Mouse (Mus musculus) left cerebral cortex, adult 9 months (tissue): ENCODE measurements around the gene Smad9.
A peak's percentile ranks its signal among the peaks of the same experiment; 100 is the strongest.
"Not testable (repeated sequence)": the region's sequence is repeated elsewhere in the genome, so short reads cannot be mapped to it uniquely, and the experiment has no call there.

Experiments
- DNase-seq, 2 experiments: peaks; one replicate each; pipeline ENCODE4 v3.0.0; 2022; ENCODE audit warnings: low spot score in 2 of 2

Gene Smad9

DNA sequence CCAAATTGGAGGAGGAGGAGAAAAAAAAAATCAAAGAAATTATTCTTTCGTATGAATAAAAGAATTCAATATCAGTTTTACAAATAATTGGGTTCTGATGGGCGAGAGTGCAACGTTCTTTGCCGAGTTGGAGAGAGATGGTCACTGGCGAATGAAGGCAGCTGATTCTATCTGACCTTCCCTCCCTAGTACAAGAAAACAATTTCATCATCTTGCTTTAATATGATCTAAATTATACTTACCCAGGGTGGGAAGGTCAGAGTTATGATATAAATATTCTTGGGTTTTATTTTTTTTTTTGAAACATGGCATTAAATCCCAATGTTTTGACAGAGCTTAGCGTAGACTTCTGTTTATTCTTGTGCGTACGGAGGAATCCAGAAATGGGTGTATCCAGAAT, 2.1 kb downstream of the Smad9 start:
- no peak for DNase-seq

DNA sequence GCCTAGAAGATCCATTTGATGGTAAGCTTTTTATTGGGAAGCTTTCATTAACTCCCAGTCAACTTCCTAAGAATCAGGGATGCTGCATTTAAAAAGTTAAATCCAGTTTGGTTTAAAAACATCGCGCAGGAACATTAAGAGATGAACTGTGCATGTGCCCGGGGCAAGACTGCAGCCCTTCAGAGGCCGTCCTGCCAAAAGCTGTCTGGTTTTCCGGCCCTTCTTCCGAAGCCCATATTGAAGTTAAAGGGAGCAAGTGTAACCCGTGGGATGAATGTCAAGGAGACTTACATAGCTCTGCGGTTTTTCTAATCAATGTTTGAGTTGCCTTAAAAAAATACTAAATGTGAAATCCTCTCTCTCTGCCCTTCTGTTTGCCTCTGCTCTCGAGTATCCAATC, 3.8 kb downstream of the Smad9 start:
- DNase-seq: no peak

GRCm38 (mm10) chr3:54760321-54761115, 5.1 kb downstream of the Smad9 start:
- DNase-seq: no peak

GRCm38 (mm10) chr3:54761258-54761657, 5.9 kb downstream of the Smad9 start:
- no peak for DNase-seq

DNA sequence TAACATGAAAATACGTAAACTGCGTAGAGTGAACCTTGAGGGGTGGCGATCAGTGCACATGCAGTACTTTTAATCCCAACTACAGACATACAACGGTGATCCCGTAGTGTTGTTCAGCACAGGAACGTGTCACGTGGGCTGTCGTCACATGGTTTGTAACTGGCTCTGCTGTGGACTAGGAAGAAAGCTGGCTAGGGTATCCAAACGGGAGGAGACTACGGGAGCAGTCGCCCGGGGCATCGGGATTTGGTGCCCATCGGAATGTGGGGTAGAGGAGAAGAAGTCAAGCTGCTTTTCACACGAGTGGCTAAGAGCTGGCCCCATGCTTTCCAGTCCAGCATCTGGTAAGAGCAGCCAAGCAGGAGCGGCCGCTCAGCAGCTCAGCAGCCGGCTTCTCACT, 9.0 kb downstream of the Smad9 start:
- DNase-seq: peak in 1 of 2 experiments; percentile 34

DNA sequence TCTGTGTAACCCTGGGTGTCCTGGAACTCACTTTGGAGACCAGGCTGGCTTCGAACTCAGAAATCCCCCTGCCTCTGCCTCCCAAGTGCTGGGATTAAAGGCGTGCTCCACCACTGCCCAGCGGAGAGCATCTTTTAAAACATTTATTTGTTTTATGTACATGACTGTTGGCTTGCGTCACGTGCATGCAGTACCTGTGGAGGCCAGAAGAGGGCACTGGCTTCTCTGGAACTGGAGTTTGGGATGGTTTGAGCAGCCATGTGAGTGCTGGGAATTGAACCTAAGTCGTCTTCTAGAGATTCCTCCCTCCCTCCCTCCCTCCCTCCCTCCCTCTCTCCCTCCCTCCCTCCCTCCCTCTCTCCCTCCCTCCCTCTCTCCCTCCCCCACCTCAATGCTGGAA, 10.1 kb downstream of the Smad9 start:
- not testable (repeated sequence) for DNase-seq

DNA sequence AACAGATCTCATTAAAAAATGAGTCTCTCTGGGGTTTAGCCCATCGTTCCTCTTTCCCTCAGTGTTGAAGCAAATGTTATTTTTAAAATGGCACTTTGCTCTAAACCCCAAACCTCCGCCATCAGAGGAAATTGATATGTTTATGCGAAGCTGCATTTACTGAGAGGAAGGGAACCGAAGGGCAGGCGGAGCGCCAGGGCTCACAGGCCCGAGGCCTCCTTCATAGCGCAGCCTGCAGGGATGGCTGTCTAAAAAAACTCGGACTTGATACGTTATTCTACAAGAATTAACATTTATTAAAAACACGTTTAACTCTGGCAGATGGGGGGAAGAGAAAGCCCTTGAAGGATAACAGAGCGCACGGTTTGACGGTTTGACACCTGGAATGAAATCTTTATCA, 10.7 kb downstream of the Smad9 start:
- DNase-seq: no peak

DNA sequence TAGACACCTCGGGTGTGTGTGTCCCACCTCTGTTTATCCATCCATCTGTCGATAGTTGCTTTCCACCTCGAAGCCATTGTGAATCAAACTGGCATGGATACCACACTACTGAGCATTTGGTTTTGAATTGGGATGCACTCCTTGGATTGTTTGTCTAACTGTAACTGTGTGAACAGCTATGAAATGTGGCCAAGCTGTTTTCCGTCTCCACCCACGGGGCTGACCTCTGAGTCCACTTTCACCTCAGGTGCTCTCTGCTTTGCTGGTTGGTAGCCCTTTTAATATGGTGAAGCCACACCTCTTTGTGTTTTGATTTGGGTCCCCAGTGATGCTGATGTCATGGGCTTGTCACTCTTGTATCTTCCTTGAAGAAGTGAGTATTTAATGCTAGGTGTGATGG, 11.4 kb downstream of the Smad9 start:
- DNase-seq: no peak

DNA sequence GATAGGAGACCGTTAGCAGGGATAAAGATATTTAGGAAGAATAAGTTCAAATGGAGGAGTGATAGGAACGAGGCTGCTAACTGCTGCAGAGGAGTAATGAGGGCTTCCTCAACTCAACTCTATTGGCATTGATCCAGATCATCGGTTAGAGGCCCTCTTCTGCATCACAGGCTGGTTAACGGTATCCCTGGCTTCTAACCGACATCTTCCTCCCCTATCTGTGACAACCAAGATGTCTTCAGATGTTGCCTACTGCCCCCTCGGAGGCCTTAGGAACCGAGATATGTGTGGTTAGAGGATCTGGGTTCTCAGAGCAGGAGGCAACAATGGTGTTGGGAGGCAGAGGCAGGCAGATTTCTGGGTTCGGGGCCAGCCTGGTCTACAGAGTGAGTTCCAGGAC, 13.2 kb downstream of the Smad9 start:
- DNase-seq: no peak

DNA sequence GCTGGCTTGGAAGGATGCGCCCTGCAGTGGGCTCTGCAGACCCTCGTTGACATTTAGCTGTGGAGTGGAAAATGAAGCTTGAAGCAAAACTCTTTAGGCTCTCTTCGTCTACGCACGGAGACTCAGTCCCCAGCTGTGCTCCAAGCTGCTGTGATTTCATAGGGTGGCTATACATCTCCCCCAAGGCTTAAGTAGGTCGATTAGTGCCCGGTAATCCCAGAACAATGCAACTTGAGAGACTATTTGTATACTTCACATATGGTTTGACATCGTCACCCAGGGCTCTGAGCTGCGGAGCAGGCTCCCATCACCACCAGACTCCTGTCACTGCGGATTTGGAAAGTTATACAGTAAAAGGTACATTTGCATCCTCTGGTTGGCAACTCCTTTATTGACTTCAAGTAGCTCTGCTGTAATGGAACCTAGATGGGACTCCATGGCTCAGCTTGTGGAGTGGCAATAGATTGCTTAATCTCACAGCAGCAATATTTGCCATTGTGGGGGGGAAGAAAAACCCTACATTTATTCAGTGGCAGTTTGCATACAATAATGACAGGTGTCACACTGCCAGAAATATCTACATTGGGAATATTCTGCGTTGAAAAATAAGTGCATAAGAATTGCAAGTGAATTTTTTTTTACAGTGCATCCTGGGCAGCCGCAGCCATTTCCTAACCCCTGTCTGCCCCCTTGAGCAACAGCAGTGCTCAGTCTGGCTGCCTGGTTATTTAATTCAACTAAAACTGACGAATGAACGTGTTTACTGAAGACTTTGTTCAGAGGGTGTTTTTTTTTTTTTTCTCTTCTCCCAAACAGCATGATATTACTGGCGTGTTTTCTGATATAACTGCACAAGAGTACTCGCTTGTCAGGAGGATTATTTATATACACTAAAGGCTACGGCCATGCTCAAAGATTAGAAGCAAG, 14.2 kb downstream of the Smad9 start:
- no peak for DNase-seq

GRCm38 (mm10) chr3:54773613-54774012, 18.2 kb downstream of the Smad9 start:
- no peak for DNase-seq

- DNase-seq: no peak
Observed at GRCm38 (mm10) chr3:54775989-54776631, 20.7 kb downstream of the Smad9 start.

- no peak for DNase-seq
Observed at GRCm38 (mm10) chr3:54790601-54791000, 35.2 kb downstream of the Smad9 start.

- no peak for DNase-seq
Observed at GRCm38 (mm10) chr3:54791822-54792677, 36.7 kb downstream of the Smad9 start.

- DNase-seq: no peak
Observed at GRCm38 (mm10) chr3:54793762-54794161, 38.4 kb downstream of the Smad9 start.

GRCm38 (mm10) chr3:54795379-54795778, 40.0 kb downstream of the Smad9 start:
- no peak for DNase-seq

DNA sequence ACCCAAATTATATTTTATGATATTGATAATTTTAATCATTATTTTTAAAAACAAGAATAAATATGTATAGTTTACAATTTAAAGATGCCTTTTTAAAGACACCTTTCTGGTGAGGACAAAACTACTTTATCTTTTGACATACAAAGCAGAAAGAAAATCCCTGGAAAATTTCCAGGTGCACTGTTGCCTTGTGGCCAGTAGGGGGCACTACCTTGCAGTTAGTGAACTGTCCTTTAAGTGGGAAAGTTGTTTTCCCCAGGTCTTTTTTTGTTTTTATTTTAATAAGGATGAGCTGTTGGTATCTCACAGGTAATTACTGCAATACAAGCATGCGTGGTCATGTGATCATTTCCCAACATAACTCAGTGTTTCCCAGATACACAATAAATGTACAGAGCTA, 40.4 kb downstream of the Smad9 start:
- peak in 1 of 2 experiments; percentile 25 for DNase-seq

- DNase-seq: peak in 1 of 2 experiments; percentile 46
Observed at GRCm38 (mm10) chr3:54797211-54797610, 41.8 kb downstream of the Smad9 start.

GRCm38 (mm10) chr3:54803713-54804112, 48.3 kb downstream of the Smad9 start:
- DNase-seq: no peak

DNA sequence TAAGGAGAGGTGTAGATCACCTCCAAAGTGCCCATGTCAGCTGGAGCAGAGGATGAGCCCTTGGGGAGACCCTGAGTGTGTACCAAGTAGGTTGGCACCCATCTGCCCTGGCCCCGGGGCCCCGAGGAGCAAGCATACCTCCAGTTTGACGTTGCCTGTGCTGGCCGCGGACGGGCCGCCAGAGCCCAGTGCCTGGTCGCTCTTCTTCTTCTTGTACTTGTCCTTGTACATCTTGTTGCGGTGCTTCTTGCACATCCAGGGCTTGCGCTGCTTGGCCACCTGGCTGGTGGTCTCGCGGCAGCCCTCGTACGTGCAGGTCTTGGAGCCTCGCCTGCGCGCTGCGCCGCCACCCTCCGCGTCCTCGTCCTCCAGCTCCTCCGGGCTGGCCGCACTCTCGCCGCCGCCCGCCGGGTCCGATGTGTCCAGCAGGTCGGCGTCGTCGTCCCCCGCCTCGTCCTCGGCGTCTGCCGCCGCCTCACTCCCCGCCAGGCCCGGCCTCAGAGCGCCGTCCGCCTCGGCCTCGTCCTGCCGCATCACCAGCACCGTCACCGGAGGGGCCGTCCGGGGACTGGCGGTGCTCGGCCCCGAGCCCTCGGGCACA, 51.8 kb downstream of the Smad9 start:
- DNase-seq: peak in 1 of 2 experiments; percentile 33

GRCm38 (mm10) chr3:54807666-54808217, 52.4 kb downstream of the Smad9 start, which contains the start of gene Rfxap:
TSS of gene Rfxap (minus strand) at chr3:54807791.
- DNase-seq: peak; percentile 82 to 93
